Mouse (Mus musculus) spleen, adult 2 months (tissue): ENCODE results near the gene Dab2. TPM values are rescaled to one million over a fixed set of nuclear protein-coding genes. Genes with fewer than 3 reads are reported as not detected.

ENCODE experiments used
- DNase-seq, 2 experiments: peaks; one replicate each; pipeline versions ENCODE4 v3.0.0 to v3.0.0-alpha.2; 2012 to 2021; ENCODE audit warnings: low spot score in 2 of 2, low read depth in 1 of 2
- H3K27ac ChIP-seq: fragments of 200-500 bp; 2 replicates; pipeline ENCODE4 v1.5.1; 2012; ENCODE audit warnings: low read length, inconsistent platforms; ENCODE audit not compliant: insufficient read depth
- H3K27me3 ChIP-seq: fragments of 200-500 bp; 2 replicates; pipeline ENCODE4 v1.6.1; 2012; ENCODE audit warnings: mild to moderate bottlenecking, moderate library complexity, low read length, inconsistent platforms; ENCODE audit not compliant: control insufficient read depth, insufficient read depth
- H3K36me3 ChIP-seq: fragments of 200-500 bp; 2 replicates; pipeline ENCODE4 v1.6.1; 2012; ENCODE audit warnings: mild to moderate bottlenecking, low read length, inconsistent platforms; ENCODE audit not compliant: control insufficient read depth, insufficient read depth
- H3K4me1 ChIP-seq: fragments of 200-500 bp; 2 replicates; pipeline ENCODE4 v1.6.1; 2011; ENCODE audit warnings: inconsistent platforms; ENCODE audit not compliant: control insufficient read depth, insufficient read depth, insufficient read length
- H3K4me3 ChIP-seq: fragments of 200-500 bp; 2 replicates; pipeline ENCODE4 v1.5.1; 2011; ENCODE audit warnings: mild to moderate bottlenecking, inconsistent platforms; ENCODE audit not compliant: insufficient read depth, insufficient read length; ENCODE audit errors: extremely low read depth
- CTCF ChIP-seq: fragments of 200-500 bp; IDR thresholded peaks from 2 replicates; pipeline ENCODE4 v1.5.1; 2011; ENCODE audit warnings: mild to moderate bottlenecking, inconsistent platforms; ENCODE audit not compliant: insufficient read depth, insufficient read length, insufficient replicate concordance; ENCODE audit errors: extremely low read depth
- POLR2A ChIP-seq: fragments of 200-500 bp; IDR thresholded peaks from 2 replicates; pipeline ENCODE4 v1.6.1; 2011; ENCODE audit warnings: low read depth, low read length, inconsistent platforms
- WGBS: fragments of 180-500 bp; shearing (Covaris S2); methylation state at CpG from one replicate; pipeline ENCODE4 v1.1.7; 2018; 5-methylcytosine and 5-hydroxymethylcytosine counted together
- polyA plus RNA-seq: library from polyadenylated mRNA; depleted of rRNA; stranded (reverse); fragments of >200 nt; gene quantifications from 2 replicates; pipeline ENCODE4 v1.2.3, GENCODE M21; 2012

Gene Dab2
- polyA plus RNA-seq, 1 experiment: 5.2 TPM

GRCm38 (mm10) chr15:6445135-6445534 is 145.5 kb downstream of the Dab2 start, which contains the start of gene C9:
Gene C9, plus strand, starts transcription at chr15:6445327.
- no peak for TF ChIP-seq POLR2A
- no peak for TF ChIP-seq CTCF
- Histone ChIP-seq H3K27me3 (no peaks in the 10 kb centered on the region), H3K36me3 (no peaks in the 10 kb centered on the region), H3K4me1 (no peaks in the 10 kb centered on the region), H3K27ac (no peak within 1 kb of the TSS), H3K4me3 (no peak within 1 kb of the TSS)
- WGBS: 79% methylated on average over 2 of the region's 2 CpGs
- no peak for DNase-seq

- Histone ChIP-seq H3K36me3 (no peaks in the 10 kb centered on the region), H3K27ac (no peak overlapping the region), H3K4me1 (no peaks in the 10 kb centered on the region), H3K4me3 (no peak overlapping the region), H3K27me3 (no peaks in the 10 kb centered on the region)
- no peak for DNase-seq
- WGBS: 63% methylated on average over 1 of the region's 1 CpGs
- TF ChIP-seq CTCF (no peak), POLR2A (no peak)
Measured at GRCm38 (mm10) chr15:6446181-6446580, 146.6 kb downstream of the Dab2 start.

DNA sequence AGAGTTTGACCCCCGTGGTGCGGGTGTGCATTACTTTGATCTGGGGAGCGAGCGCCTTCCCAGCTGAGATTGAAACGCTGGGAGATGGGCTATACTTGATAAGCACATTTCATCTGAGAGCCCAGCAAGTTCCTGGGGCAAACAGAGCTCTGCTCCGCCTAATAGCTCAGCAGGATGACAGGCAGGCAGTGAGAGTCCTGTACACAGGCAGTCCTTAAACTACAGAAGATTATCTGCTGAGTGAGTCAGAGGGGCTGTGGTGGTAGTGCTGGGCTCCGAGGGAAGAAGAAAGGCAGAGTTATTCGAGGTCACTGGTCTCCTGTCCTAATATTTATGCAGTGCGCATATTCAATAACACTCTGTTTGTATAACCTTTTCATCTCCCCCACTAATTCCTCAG is 149.3 kb downstream of the Dab2 start:
- WGBS: 74% methylated on average over 9 of the region's 9 CpGs
- no peak overlapping the region for H3K27ac ChIP-seq

GRCm38 (mm10) chr15:6454461-6454860 is 154.9 kb downstream of the Dab2 start:
- DNase-seq: no peak
- no peak for TF ChIP-seq POLR2A
- no peak for TF ChIP-seq CTCF
- WGBS: 80% methylated on average over 2 of the region's 2 CpGs
- Histone ChIP-seq H3K4me3 (no peak overlapping the region), H3K4me1 (no peaks in the 10 kb centered on the region), H3K27ac (no peak overlapping the region), H3K27me3 (no peaks in the 10 kb centered on the region), H3K36me3 (no peaks in the 10 kb centered on the region)

More for the DNA sequence above, 149.3 kb downstream of the Dab2 start:
- Histone ChIP-seq H3K4me3 (no peak overlapping the region), H3K4me1 (no peaks in the 10 kb centered on the region), H3K36me3 (no peaks in the 10 kb centered on the region), H3K27me3 (no peaks in the 10 kb centered on the region)
- DNase-seq: no peak
- no peak for TF ChIP-seq CTCF
- TF ChIP-seq POLR2A: no peak

DNA sequence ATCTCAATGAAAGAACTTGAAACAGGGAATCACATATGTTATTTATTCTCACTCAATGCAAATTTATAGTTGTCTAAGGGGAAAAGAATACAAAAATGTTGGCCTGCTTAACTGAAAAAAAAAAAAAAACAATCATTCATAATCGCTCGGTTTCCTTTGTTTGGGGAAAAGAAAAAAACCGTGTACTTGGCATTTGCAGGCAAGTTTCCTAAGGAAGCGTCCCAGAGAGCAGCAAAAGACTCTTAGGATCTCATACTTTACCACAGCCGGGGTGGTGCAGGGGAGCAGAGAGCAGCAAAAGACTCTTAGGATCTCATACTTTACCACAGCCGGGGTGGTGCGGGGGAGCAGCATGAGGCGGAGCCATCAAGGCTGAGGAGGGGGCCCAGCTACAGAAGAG is 161.8 kb downstream of the Dab2 start:
- no peaks in the 10 kb centered on the region for H3K4me1 ChIP-seq
- H3K27me3 ChIP-seq: no peaks in the 10 kb centered on the region
- WGBS: 86% methylated on average over 8 of the region's 8 CpGs
- H3K4me3 ChIP-seq: no peak overlapping the region
- no peaks in the 10 kb centered on the region for H3K36me3 ChIP-seq
- no peak for DNase-seq
- no peak for TF ChIP-seq CTCF
- no peak for TF ChIP-seq POLR2A
- no peak overlapping the region for H3K27ac ChIP-seq

GRCm38 (mm10) chr15:6463361-6463923 is 163.9 kb downstream of the Dab2 start:
- Histone ChIP-seq H3K27ac (no peak overlapping the region), H3K4me3 (no peak overlapping the region), H3K4me1 (no peaks in the 10 kb centered on the region), H3K27me3 (no peaks in the 10 kb centered on the region), H3K36me3 (no peaks in the 10 kb centered on the region)
- DNase-seq: no peak
- 86% methylated on average over 3 of the region's 3 CpGs for WGBS
- TF ChIP-seq CTCF: no peak
- no peak for TF ChIP-seq POLR2A

DNA sequence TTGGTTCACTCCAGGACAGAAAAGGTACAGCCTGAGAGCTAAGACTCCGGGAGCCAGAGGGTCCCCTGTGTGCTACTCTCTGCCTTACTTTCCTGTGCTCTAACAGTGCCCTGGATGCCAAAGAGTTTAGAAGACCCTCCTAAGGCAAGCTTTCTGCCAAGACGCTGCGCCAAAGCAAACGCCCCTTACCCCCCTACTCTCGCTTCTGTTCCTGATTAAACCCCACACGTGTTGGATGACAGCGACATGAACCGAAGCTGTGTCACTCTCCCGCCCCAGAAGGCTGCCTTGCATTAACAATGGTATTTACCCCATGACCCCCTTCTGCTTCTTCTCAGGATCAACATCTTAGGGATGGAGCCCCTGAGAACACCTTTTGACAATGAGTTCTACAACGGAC is 167.4 kb downstream of the Dab2 start:
- 90% methylated on average over 10 of the region's 10 CpGs for WGBS
- Histone ChIP-seq H3K27ac (no peak overlapping the region), H3K4me1 (no peaks in the 10 kb centered on the region), H3K4me3 (no peak overlapping the region), H3K36me3 (no peaks in the 10 kb centered on the region), H3K27me3 (no peaks in the 10 kb centered on the region)
- TF ChIP-seq CTCF (no peak), POLR2A (no peak)
- no peak for DNase-seq
